Mouse (Mus musculus) kidney, embryonic 15.5 days (tissue): Measurements from ENCODE around the gene Zfp553. TPM values are rescaled to one million over a fixed set of nuclear protein-coding genes. Genes with fewer than 3 reads are reported as not detected.

ENCODE experiments used
- ATAC-seq: fragments of 200-750 bp; cut with Nextera tagmentation; replicated peaks from 2 replicates; pipeline ENCODE4 v1.8.0; 2017; ENCODE audit warnings: moderate TSS enrichment; ENCODE audit not compliant: low FRiP score
- H3K27ac ChIP-seq: fragments of 300-500 bp; sonication (generic); 2 replicates; pipeline ENCODE4 v1.5.1; 2015; ENCODE audit warnings: mild to moderate bottlenecking, inconsistent platforms
- H3K27me3 ChIP-seq: fragments of 300-500 bp; sonication (generic); 2 replicates; pipeline ENCODE4 v1.6.1; 2015; ENCODE audit warnings: inconsistent platforms
- H3K36me3 ChIP-seq: fragments of 300-500 bp; sonication (generic); 2 replicates; pipeline ENCODE4 v1.6.1; 2015; ENCODE audit warnings: inconsistent platforms
- H3K4me1 ChIP-seq: fragments of 300-500 bp; sonication (generic); 2 replicates; pipeline ENCODE4 v1.6.1; 2015; ENCODE audit warnings: inconsistent platforms
- H3K4me2 ChIP-seq: fragments of 300-500 bp; sonication (generic); 2 replicates; pipeline ENCODE4 v1.6.1; 2015; ENCODE audit warnings: moderate library complexity, mild to moderate bottlenecking, inconsistent platforms
- H3K4me3 ChIP-seq: fragments of 300-500 bp; sonication (generic); replicated peaks from 2 replicates; pipeline ENCODE4 v1.5.1; 2015; ENCODE audit warnings: mild to moderate bottlenecking, inconsistent platforms
- H3K9ac ChIP-seq: fragments of 300-500 bp; sonication (generic); 2 replicates; pipeline ENCODE4 v1.6.1; 2015; ENCODE audit warnings: mild to moderate bottlenecking, inconsistent platforms
- H3K9me3 ChIP-seq: fragments of 300-500 bp; sonication (generic); replicated peaks from 2 replicates; pipeline ENCODE4 v1.6.1; 2016; ENCODE audit warnings: inconsistent platforms
- WGBS: fragments of 180-500 bp; shearing (Covaris S2); methylation state at CpG from one replicate; pipeline ENCODE4 v1.1.7; 2015; ENCODE audit warnings: mixed read lengths; 5-methylcytosine and 5-hydroxymethylcytosine counted together
- polyA plus RNA-seq: library from polyadenylated mRNA; unstranded; fragments of >200 nt; fragmentation: Nextera tagmentation; extraction: Ambion mirVana; gene quantifications from 2 replicates; pipeline ENCODE4 v1.2.1, GENCODE M21; 2015

Zfp553 gene
- 41.7 and 46.1 TPM in 2 replicates for polyA plus RNA-seq

DNA sequence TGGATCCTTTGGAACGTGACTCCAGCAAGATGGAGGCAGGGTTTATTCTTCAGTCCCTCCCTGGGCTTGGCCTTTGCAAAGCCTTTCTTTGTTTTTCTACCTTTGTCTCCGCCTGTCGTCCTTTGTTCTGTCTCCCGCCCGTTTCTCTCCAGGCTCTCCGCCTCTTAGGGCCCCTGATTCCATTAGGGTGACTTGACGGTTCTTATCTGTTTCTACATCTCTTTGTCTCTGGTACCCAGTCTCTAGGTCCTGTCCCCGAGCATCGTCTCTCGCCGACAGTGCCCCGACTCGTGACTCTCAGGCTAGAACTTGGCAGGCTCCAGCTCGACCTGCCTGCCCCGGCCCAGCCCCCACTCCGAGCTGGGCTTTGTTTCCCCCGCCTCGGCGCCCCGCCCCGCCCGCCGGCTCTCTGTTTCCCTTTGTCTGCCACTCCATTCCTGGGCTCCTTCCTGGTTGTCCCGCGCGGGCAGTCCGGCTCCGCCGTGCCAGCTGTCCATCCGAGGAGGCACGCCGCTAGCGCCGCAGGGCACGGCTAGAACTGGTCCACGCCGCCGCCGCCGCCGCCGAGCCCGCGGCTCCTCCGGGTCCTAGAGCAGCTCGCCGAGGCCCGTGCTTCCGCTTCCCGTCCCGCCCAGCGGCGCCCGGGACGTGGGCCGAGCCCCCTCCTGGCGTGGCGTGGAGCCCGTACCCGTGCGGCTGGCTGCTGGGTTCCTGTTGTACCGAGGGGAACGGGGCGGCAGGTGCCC lies at the start of gene Zfp553, which contains the start of gene Sept1:
Zfp553 (plus strand) TSS at position 440 of the 746 bp plus-strand sequence.
Sept1 (minus strand) TSS at position 509 of the 746 bp plus-strand sequence.
- under 1% methylated on average over 64 of the region's 64 CpGs for WGBS
- H3K27me3 ChIP-seq, result no peaks in the 10 kb centered on the region
- peak; percentile 92 for ATAC-seq
- H3K9me3 ChIP-seq, result no peaks in the 10 kb centered on the region
- H3K4me3 ChIP-seq, result peak within 1 kb of the TSS; percentile 99
- H3K4me1 ChIP-seq, result peaks cover 36% of the 10 kb centered on the region
- H3K9ac ChIP-seq, result peak within 1 kb of the TSS; percentile 98
- peak within 1 kb of the TSS; percentile 99 for H3K27ac ChIP-seq
- peak within 1 kb of the TSS; percentile 71 for H3K4me2 ChIP-seq
- H3K36me3 ChIP-seq, result peaks cover 49% of the 10 kb centered on the region

DNA sequence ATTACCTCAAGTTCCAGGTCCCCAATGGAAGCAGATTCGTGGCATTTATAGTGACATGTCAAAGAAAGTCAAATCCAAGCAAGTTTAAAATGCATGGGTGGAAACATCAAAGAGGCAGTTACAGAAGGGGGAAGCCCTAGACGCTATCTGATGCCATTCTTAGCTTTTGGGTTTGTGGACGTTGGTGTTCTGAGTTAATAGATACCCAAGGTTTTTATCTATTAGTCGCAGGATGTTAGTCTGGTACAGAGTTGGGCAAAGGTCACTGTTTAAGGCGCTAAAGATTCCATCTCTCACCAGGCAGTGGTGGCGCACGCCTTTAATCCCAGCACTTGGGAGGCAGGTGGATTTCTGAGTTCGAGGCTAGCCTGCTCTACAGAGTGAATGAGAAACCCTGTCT lies 49.5 kb upstream of the Zfp553 start:
- H3K4me2 ChIP-seq, result no peak overlapping the region
- no peak overlapping the region for H3K9ac ChIP-seq
- H3K4me3 ChIP-seq, result no peak overlapping the region
- 66% methylated on average over 8 of the region's 8 CpGs for WGBS
- H3K9me3 ChIP-seq, result no peaks in the 10 kb centered on the region
- no peaks in the 10 kb centered on the region for H3K36me3 ChIP-seq
- no peaks in the 10 kb centered on the region for H3K27me3 ChIP-seq
- no peak overlapping the region for H3K27ac ChIP-seq
- no peaks in the 10 kb centered on the region; the same call in 1 of the 2 replicates for H3K4me1 ChIP-seq
- ATAC-seq, result no peak

DNA sequence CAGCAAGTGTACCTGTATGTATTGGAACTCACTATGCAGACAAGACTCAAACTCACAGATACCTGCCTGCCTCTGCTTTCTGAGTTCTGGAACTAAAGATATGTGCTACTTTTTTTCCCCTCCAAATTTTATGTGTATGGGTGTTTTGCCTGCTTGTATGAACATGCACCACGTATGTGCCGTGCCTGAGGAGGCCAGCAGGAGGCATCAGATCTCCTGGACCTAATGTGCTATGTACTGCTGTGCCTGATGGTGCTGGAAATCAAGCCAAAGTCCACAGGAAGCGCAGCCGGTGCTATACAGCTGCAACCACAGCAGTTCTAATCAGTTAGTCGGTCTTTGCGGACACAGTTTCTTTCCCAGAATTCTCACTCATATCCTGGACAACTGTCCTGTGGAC lies 49.0 kb upstream of the Zfp553 start:
- no peak overlapping the region for H3K27ac ChIP-seq
- no peak for ATAC-seq
- H3K4me3 ChIP-seq, result no peak overlapping the region
- WGBS, result 81% methylated on average over 6 of the region's 6 CpGs
- no peaks in the 10 kb centered on the region; the same call in 1 of the 2 replicates for H3K4me1 ChIP-seq
- H3K4me2 ChIP-seq, result no peak overlapping the region
- H3K9ac ChIP-seq, result no peak overlapping the region
- no peaks in the 10 kb centered on the region for H3K9me3 ChIP-seq
- H3K36me3 ChIP-seq, result no peaks in the 10 kb centered on the region
- no peaks in the 10 kb centered on the region for H3K27me3 ChIP-seq

DNA sequence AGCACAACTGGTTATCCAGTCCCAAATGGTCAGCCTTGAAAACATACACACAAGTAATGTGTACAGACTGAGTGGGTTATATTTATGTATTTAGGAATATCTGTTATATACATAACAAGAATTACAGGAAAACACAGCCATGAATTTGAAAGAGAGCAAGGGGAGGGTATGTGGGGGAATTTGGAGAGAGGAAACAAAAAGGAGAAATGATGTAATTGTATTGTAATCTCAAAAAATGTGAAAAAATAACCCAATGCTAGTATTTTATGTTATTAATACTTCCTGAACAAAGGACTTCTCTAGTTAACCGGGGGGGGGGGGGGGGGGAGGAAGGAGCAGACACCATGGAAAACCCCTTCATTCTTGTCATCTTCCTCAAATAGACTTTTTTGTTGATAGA lies 48.1 kb upstream of the Zfp553 start:
- H3K4me3 ChIP-seq, result no peak overlapping the region
- WGBS, result 69% methylated on average over 1 of the region's 1 CpGs
- no peaks in the 10 kb centered on the region for H3K9me3 ChIP-seq
- H3K9ac ChIP-seq, result no peak overlapping the region
- no peaks in the 10 kb centered on the region; the same call in 1 of the 2 replicates for H3K4me1 ChIP-seq
- H3K4me2 ChIP-seq, result no peak overlapping the region
- H3K27me3 ChIP-seq, result no peaks in the 10 kb centered on the region
- no peak overlapping the region for H3K27ac ChIP-seq
- no peaks in the 10 kb centered on the region for H3K36me3 ChIP-seq
- no peak for ATAC-seq

DNA sequence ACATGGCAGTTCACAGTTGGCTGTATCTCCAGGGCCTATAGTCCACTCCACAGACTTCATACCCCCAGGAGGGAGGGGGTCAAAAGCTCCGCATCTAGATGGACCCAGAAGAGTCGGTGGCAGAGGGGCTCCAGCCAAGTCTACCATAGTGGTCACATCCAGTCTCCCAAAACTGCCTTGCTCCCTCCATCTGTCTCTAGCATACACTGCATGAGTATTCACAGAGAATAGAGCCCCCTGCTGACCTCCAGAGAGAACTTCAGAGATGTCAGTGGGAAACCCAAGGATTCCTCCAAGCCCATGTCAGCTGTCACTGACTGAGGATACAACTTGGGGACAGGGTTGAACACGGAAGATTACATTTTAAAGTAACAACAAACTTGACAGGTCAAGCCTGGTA lies 47.3 kb upstream of the Zfp553 start:
- Histone ChIP-seq H3K9me3 (no peaks in the 10 kb centered on the region), H3K27ac (no peak overlapping the region), H3K36me3 (no peaks in the 10 kb centered on the region), H3K4me2 (no peak overlapping the region), H3K4me3 (no peak overlapping the region), H3K9ac (no peak overlapping the region), H3K27me3 (no peaks in the 10 kb centered on the region), H3K4me1 (no peaks in the 10 kb centered on the region; the same call in 1 of the 2 replicates)
- 74% methylated on average over 3 of the region's 3 CpGs for WGBS
- 0 out of 2 replicates have a peak, but pooled peaks have one; percentile 22 for ATAC-seq

DNA sequence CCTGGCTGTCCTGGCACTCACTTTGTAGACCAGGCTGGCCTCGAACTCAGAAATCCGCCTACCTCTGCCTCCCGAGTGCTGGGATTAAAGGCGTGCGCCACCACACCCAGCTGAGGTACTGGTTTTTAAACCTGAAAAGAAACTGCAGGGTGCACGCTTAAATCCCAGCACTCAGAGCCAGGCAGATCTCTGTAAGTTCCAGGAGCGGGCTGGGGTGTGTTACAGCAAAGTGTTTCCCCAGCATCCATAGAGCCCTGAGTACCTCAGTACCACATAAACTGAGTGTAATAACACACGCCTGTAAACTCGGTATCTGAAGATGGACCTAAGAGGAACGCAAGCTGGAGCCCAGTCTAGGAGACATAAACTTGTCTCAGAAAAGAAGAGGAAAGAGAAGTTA lies 45.5 kb upstream of the Zfp553 start:
- H3K4me2 ChIP-seq, result no peak overlapping the region
- no peak overlapping the region for H3K4me3 ChIP-seq
- no peaks in the 10 kb centered on the region for H3K27me3 ChIP-seq
- no peaks in the 10 kb centered on the region for H3K9me3 ChIP-seq
- peaks cover 14% of the 10 kb centered on the region for H3K36me3 ChIP-seq
- no peak overlapping the region for H3K27ac ChIP-seq
- WGBS, result 79% methylated on average over 10 of the region's 10 CpGs
- no peak for ATAC-seq
- H3K4me1 ChIP-seq, result no peaks in the 10 kb centered on the region; the same call in 1 of the 2 replicates
- H3K9ac ChIP-seq, result no peak overlapping the region

DNA sequence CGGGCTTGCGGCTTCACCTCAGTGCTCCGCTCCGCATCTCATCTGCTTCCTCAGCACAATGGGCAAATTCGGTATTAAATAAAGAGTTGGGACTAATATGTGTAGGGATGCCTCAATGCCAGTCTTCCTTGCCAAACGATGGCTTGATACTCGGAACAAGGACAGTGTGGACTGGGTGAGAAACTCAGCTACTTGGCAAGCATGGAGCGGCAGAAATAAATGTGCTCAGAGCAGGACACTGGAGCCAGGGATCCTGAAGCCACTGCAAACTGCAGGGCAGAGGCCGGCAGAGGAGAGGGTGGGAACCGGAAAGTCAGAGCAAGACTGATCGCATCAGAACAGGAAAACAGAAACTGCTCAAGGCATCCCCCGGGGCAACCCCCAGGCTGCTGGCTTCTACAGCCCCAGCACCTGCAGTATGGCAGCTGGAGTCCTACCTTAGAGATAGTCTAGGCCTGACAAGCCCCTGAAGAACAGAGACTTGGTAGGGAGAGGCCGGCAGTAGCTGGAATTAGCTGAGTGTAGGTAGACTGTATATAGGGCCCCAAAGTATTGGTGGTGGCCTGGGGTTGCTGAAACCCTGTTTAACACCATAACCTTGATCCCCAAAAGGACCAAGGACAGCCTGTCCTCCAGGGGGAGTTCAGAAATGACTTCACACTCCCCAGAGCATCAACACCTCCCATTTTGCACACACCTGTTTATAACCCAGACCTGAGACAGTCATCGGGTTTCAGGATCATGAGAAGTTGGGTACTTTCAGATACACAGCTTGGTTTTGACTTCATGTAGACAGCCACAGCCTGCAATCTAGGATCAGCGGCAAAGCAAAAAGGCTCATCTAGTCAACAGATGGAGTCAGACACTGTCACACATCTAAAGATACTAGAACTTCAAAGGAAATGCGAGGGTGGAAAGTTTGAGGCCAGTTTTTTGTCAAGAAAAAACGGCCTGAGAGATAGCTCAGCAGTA lies 44.3 kb upstream of the Zfp553 start:
- WGBS, result 81% methylated on average over 17 of the region's 17 CpGs
- Histone ChIP-seq H3K27me3 (no peaks in the 10 kb centered on the region), H3K36me3 (peaks cover 26% of the 10 kb centered on the region), H3K4me3 (no peak overlapping the region), H3K4me1 (no peaks in the 10 kb centered on the region; the same call in 1 of the 2 replicates), H3K27ac (no peak overlapping the region), H3K4me2 (no peak overlapping the region), H3K9ac (no peak overlapping the region), H3K9me3 (no peaks in the 10 kb centered on the region)
- no peak for ATAC-seq

DNA sequence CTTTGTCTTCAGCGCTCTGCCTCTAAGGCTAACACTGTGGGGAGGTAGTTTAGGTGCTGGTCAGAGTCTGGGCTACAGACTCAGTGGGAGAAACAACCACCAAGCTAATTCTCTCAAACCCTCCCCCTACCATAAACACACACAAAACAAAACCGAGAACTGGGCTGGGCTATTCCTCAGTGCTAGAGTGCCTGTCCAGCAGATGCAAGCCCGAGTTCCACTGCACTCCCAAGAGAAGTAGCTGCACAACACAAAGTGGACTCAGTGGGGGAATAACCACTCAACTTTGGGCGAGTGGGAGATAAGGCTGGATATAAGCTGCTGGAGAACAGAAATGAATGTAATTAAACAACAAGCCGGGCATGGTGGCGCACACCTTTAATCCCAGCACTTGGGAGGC lies 42.2 kb upstream of the Zfp553 start:
- Histone ChIP-seq H3K4me1 (peaks cover 18% of the 10 kb centered on the region), H3K4me3 (no peak overlapping the region), H3K4me2 (no peak overlapping the region), H3K27ac (no peak overlapping the region), H3K9ac (no peak overlapping the region), H3K9me3 (no peaks in the 10 kb centered on the region), H3K36me3 (peaks cover 38% of the 10 kb centered on the region), H3K27me3 (no peaks in the 10 kb centered on the region)
- no peak for ATAC-seq
- 78% methylated on average over 6 of the region's 6 CpGs for WGBS

DNA sequence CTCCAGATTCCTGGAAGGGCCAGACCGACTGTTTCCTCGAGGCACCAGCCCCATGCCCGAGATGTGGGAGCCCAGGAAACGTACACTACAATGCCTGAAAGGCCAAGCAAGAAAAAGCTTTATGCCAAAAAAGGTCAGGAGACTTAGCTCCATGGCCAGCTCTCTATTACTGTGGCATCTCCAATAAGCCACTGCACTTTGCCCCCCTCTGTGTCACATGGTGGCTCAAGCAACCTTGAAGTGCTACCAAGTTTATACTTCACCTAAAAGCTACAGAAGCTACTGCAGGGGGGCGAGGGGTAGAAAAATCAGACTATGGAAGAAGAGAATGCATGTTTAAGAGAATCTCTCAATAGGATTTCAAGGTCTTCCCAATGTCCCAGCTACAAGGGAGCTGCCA lies 39.9 kb upstream of the Zfp553 start:
- H3K36me3 ChIP-seq, result peaks cover 51% of the 10 kb centered on the region
- H3K9ac ChIP-seq, result no peak overlapping the region
- WGBS, result 98% methylated on average over 5 of the region's 5 CpGs
- H3K9me3 ChIP-seq, result no peaks in the 10 kb centered on the region
- H3K4me3 ChIP-seq, result no peak overlapping the region
- H3K4me1 ChIP-seq, result peaks cover 29% of the 10 kb centered on the region
- ATAC-seq, result no peak
- no peaks in the 10 kb centered on the region for H3K27me3 ChIP-seq
- no peak overlapping the region for H3K4me2 ChIP-seq
- no peak overlapping the region for H3K27ac ChIP-seq

DNA sequence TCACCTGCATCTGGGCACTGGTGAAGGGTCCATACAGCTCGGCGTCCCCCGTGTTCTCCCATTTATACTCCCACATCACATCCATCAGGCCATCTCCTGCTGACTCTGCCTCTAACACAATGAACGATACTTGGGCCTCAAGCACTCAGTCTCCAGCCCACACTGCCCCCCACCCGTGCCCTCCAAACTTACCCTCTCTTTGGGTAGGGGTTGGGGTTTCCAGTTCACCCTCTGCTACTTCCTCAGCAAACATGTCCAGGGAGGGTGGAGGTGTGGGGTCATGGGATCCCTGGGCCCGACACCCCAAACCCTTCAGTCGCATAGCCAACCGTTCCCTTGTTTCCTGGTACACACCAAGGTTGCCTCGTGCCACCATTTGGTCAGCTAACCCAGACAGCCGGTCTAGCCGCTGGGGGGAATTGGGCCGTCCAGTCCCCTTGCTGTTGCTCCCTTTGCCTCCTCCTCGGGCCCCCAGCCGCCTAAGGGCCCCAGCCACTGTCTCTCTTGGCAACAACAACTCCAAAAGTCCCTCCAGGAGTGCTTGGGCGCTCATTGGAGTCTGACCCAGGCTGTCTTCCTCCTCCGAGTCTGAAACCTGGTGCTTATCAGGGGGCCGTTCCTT lies 38.7 kb upstream of the Zfp553 start:
- no peak for ATAC-seq
- peak overlapping the region; percentile 83; the same call in 1 of the 2 replicates for H3K9ac ChIP-seq

DNA sequence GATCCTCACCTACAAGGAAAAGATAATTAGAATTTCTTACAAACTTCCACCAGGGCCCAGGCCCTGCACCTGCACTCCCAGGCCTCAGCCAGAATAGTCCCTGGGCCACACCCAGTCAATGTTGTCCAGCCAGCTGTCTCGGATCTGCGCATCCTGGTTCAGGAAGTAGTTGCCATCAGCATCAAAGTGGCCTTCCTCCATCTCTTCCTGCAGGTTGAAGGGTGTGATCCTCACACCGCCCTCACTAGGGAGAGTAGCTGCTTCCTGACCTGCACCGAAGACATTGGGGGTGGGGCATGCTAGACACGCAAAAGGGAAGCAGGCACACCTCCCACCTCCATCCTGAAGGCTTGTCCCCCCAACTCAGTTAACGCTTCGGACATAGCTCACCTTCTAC lies 38.2 kb upstream of the Zfp553 start:
- peak overlapping the region; percentile 94; the same call in 1 of the 2 replicates for H3K27ac ChIP-seq
- 59% methylated on average over 7 of the region's 7 CpGs for WGBS
- H3K36me3 ChIP-seq, result peaks cover 67% of the 10 kb centered on the region
- H3K27me3 ChIP-seq, result no peaks in the 10 kb centered on the region
- peak overlapping the region; percentile 84 for H3K4me2 ChIP-seq
- peak overlapping the region; percentile 81 for H3K4me3 ChIP-seq
- peak overlapping the region; percentile 83 for H3K9ac ChIP-seq
- peaks cover 29% of the 10 kb centered on the region for H3K4me1 ChIP-seq
- H3K9me3 ChIP-seq, result no peaks in the 10 kb centered on the region
- no peak for ATAC-seq

More for the DNA sequence above, 38.7 kb upstream of the Zfp553 start:
- peaks cover 62% of the 10 kb centered on the region for H3K36me3 ChIP-seq
- H3K9me3 ChIP-seq, result no peaks in the 10 kb centered on the region
- H3K27me3 ChIP-seq, result no peaks in the 10 kb centered on the region
- peak overlapping the region; percentile 81 for H3K4me3 ChIP-seq
- H3K27ac ChIP-seq, result no peak overlapping the region
- peak overlapping the region; percentile 84 for H3K4me2 ChIP-seq
- H3K4me1 ChIP-seq, result peaks cover 29% of the 10 kb centered on the region
- WGBS, result 81% methylated on average over 17 of the region's 17 CpGs
